Mouse (Mus musculus) adrenal gland, adult 10 weeks (tissue): ENCODE data around the gene Irgc1. TPM values are rescaled to one million over a fixed set of nuclear protein-coding genes. Genes with fewer than 3 reads are reported as not detected.

ENCODE experiments used
- polyA plus RNA-seq: library from polyadenylated mRNA; stranded (reverse); fragments of 350-450 nt; fragmentation: Illumina TruSeq; extraction: RNeasy Lipid Tissue Mini Kit (QIAGEN cat#74804); gene quantifications from one replicate; pipeline ENCODE4 v1.2.3, GENCODE M21; 2014; ENCODE audit warnings: low read depth, low replicate concordance

The Irgc1 gene
- polyA plus RNA-seq = not detected

DNA sequence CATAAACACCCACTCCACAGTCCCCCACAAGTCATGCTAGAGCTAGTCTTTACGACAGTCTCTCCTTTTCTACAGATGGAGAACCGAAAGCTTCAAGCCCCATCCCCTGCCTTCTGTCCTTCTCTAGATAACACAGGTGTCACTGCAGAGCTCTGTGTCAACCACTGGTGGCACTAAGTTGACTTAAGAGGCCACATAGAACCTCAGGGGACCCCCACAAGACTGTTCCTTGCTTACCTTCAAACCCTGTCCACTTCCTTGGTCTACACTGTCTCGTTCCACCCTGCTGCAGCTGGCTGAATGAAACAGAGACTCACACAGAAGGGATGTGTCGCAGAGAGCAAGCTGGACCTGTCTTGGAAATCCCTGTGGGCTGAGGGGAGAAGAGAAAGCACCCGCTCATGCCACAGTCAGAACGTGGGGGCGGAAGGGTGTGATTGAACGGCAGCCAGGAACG lies at the start of gene Irgc1:
Irgc1 (minus strand) TSS at position 443 of the 457 bp plus-strand sequence.

DNA sequence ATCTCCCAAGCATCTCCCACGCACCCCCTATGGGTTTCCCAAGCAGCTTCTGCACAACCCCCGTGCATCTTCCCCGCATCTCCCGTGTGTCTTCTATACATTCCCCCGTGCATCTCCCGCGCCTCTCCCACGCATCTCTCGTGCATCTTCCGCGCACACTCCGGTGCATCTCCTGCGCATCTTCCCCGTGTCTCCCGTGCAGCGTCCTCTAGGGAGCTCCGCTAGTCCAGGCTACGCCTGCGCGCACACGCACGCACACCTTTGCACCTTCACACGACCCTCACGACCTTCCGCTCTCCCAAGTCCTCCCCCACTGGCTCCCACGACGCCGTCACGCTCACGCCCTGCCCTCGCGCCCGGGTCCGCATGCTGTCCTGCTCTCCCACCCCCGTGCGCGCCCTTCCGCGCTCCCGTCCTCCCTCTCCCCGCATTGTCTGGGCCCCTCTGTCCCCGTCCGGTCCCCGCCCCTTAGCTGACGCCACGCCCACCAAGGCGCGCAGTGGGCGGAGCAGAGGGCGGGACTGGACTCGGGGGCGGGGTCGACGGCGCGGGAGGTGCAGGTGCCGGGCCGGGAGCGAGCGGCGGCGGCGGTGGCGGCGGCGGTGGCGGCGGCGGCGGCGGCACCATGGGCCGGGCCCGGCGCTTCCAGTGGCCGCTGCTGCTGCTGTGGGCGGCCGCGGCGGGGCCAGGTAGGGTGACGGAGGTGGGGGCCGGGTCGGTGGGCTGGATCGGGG lies 29.5 kb upstream of the Irgc1 start, which contains the start of gene Cadm4:
Cadm4 (plus strand) TSS at position 550 of the 734 bp plus-strand sequence.

DNA sequence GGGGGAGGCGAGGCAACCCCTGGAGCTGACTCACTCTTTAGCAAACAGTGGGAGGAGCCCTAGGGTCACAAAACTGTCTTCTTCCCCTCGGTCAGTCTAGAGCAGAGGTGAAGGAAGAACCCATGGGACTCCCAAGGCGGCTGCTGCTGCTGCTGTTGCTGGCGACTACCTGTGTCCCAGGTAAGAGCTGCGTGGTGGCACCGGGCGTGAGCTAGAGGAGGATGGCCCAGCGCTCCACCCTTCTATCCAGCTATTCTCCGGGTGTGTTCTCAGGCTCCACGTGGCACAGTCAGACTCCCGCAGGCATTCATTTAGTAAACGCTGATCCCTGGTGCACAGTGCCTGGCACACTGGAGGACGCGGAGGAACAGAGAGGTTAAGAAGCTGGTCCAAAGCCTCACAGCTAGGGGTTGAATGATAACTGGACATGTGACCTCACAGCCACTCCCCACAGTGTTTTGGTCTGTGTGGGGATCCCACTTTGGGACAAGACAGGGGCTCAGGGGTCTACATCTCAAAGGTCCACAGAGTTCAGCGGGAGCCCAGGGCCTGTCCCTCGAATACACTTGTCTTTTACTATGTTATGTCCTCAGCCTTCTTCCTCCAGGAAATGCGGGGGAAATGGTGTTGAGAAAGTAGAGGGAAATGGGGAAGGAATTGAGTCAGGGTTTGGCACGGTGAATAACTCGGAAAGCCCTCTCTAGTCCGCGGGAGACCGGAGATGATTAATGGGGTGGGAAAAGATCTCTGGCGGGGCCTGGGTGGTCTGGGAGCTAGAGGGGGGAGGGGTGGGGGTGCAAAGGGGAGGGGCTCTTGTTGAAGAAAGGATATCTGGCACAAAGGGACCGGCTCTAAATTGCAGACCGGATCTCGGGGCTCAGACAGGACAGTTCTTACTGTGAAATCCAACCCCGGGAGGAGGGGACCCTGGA lies 10.6 kb upstream of the Irgc1 start, which contains the start of gene Plaur:
Plaur (plus strand) TSS at position 97 of the 932 bp plus-strand sequence.

DNA sequence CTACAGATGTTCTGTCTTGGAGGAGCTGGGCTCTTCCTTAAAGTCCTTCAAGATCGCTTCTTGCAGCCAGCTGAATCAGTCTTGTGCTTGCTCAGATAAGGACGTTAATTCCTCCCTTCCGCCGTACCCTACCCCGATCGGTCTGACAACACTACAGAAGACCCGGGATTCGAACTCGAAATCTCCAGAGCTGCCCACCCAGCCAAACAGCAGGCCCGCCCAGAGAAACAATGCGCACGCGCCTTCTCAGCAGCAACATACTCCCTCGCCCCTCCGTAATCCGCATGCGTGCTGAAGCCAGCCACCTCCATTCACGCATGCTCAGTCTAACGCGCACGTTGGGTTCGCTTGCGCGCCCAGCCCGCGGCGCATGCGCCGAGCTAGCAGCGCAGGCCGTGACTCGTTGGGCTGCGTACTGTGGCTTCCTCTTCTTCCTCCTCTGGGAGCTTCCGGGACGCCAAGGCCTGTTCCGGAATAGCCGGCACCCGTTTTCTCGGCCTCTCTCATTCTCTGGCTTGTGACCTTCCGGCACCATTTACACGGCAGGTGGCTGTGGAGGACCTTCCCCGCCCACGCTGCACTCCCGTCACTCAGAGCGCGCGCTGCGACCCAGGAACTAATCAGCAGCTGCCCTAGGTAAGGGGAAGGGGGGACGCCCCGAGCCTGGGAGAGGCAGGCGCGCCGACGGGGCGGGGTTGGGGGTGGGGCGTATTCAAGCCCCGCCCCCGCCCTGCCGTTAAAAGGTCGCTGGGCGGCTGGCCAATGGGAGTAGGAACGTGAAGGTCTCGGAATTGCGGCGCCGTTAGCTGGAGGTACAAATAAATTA lies 52.6 kb downstream of the Irgc1 start, which contains the start of gene Smg9:
Smg9 (plus strand) TSS at position 364 of the 826 bp plus-strand sequence.

Other genes with a start within 250 kb of the Irgc1 start
- gene Zfp111, start 240.9 kb downstream of the Irgc1 start, polyA plus RNA-seq = 7.2 TPM
- gene Zfp109, start 214.7 kb downstream of the Irgc1 start, polyA plus RNA-seq = 3.3 TPM
- 2.3 TPM for gene Zfp108, start 197.5 kb downstream of the Irgc1 start, polyA plus RNA-seq
- gene Zfp93, start 181.9 kb downstream of the Irgc1 start, polyA plus RNA-seq = 2.1 TPM
- 4.2 TPM for gene Zfp61, start 151.1 kb downstream of the Irgc1 start, polyA plus RNA-seq
- 1.5 TPM for gene Zfp94, start 135.6 kb downstream of the Irgc1 start, polyA plus RNA-seq
- not detected for gene Tescl, start 118.4 kb downstream of the Irgc1 start, polyA plus RNA-seq
- not detected for gene Lypd5, start 103.1 kb downstream of the Irgc1 start, polyA plus RNA-seq
- not detected for gene Kcnn4, start 82.0 kb downstream of the Irgc1 start, polyA plus RNA-seq
- gene Smg9, start 52.7 kb downstream of the Irgc1 start, polyA plus RNA-seq = not detected
- 1.9 TPM for gene Plaur, start 10.2 kb upstream of the Irgc1 start, polyA plus RNA-seq
- 0.29 TPM for gene Cadm4, start 29.7 kb upstream of the Irgc1 start, polyA plus RNA-seq
- not detected for gene Zfp428, start 54.7 kb upstream of the Irgc1 start, polyA plus RNA-seq
- not detected for gene AC161166.1, start 60.2 kb upstream of the Irgc1 start, polyA plus RNA-seq
- gene Irgq, start 78.4 kb upstream of the Irgc1 start, polyA plus RNA-seq = 13.0 TPM
- not detected for gene Pinlyp, start 93.8 kb upstream of the Irgc1 start, polyA plus RNA-seq
- gene Xrcc1, start 94.0 kb upstream of the Irgc1 start, polyA plus RNA-seq = 0.87 TPM
- 0.82 TPM for gene Ethe1, start 135.2 kb upstream of the Irgc1 start, polyA plus RNA-seq
- not detected for gene Zfp575, start 135.3 kb upstream of the Irgc1 start, polyA plus RNA-seq
- gene Phldb3, start 158.5 kb upstream of the Irgc1 start, polyA plus RNA-seq = not detected
- not detected for gene Lypd3, start 184.3 kb upstream of the Irgc1 start, polyA plus RNA-seq
- not detected for gene Tex101, start 224.4 kb upstream of the Irgc1 start, polyA plus RNA-seq